Mouse (Mus musculus) common myeloid progenitor, adult 5-6 weeks (primary cell): ENCODE measurements around the gene Tmem86b. TPM values are rescaled to one million over a fixed set of nuclear protein-coding genes. Genes with fewer than 3 reads are reported as not detected.
A peak's percentile ranks its signal among the peaks of the same experiment; 100 is the strongest.

Experiments used
- ATAC-seq: replicated peaks from 2 replicates; pipeline ENCODE4 v1.8.0; 2016; ENCODE audit warnings: low read depth, mild to moderate bottlenecking, moderate TSS enrichment, inconsistent platforms; ENCODE audit not compliant: poor library complexity, severe bottlenecking
- total RNA-seq: library from RNA; stranded (forward); fragments of 200-1000, 187-1606 nt; gene quantifications from 2 replicates; pipeline ENCODE4 v1.2.3, GENCODE M21; 2017

The Tmem86b gene
- total RNA-seq, 1 experiment from 2014 or later: 8.6 TPM

DNA sequence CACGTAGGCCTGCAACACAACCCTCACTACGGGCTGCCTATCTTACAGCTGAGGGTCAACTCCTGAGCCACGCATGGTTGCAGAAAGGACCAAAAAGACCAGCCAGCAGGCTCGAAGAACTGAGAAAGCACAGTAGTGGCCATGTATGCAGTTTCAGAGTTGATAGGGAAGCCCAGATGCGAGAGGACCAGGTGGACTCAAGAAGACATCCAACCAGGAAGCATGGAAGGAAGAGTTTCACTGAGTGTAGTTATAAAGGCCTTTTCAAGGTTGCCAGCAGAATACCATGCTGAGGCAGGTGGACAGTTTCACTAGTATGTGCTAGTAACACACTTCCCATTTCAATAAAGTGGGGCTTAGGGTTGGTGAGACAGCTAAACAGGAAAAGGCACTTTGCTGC, 21.5 kb upstream of the Tmem86b start:
- ATAC-seq: no peak

DNA sequence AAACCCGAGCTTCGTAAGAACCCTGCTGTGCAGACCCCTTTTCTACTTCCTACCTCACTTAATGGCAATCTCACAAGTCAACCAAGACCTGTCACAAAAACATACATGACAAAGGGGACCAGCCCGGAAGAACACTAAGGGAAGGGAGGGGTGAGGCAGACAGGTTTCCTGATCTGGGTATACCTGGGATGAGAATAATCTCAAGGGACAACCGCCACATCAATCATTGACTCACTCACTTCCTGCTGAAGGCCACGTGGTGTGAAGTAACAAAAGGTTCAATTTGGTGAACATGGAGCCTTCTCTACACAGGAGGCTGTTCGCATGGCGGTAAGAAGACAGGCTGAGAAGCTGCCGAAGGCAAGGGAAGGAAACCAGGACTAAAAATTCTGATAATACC, 20.4 kb upstream of the Tmem86b start:
- ATAC-seq: no peak

DNA sequence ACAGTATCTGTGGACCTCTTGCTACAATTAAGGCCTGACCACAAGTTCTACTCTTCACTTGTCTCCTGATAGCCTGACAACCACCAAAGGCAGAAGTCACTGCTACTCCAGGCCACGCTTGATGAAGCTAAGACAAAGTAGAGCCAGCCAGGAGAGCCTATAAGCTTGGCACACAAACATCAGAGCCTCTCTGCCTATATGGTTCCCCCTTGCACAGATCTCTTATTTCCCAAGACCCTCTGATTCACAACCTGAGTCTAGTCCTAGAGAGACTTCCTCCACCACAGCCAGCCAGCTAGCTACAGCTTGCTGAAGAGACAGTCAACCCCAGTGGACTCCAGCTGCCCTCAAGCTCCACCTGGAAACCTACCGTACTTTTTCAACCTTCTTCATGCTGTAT, 16.8 kb upstream of the Tmem86b start:
- ATAC-seq: 0 out of 2 replicates have a peak, but pooled peaks have one; percentile 12

DNA sequence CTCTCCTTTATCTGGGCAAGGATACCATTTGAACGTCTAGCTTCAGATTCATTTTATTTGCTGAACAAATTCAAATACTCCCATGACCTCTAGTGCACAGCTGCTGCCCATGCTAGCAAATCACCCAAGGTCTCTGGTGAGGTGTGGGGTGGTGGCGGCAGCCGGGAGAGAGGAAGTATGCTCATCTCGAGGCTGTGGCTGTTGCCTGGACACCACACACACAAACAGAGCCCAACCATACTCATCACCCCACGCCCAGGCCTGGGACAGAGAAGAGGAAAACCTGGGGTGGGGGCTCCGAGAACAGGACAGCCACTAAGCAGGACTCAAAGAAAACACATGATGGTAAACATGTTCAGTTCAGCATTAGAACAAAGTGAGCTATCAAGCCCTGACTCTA, 16.1 kb upstream of the Tmem86b start:
- peak; percentile 92 for ATAC-seq

DNA sequence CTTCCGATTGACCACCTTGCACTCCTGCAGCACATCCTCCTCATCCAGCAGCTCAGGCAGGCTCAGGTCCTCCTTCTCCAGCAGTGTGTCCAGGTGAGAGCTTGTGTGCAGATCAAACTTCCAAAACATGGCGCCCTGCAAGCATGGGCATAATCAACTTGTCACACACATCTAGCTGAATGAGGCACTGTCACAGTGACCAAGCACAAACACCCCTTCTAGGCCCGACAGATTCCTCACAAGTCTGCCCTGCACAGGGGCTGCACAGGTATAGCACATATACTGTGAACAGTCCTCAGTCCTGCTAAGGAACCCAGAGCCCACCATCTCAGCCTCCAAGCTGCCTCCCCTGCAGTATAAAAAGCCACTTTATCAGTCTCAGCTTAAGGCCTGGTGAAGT, 15.6 kb upstream of the Tmem86b start:
- no peak for ATAC-seq

DNA sequence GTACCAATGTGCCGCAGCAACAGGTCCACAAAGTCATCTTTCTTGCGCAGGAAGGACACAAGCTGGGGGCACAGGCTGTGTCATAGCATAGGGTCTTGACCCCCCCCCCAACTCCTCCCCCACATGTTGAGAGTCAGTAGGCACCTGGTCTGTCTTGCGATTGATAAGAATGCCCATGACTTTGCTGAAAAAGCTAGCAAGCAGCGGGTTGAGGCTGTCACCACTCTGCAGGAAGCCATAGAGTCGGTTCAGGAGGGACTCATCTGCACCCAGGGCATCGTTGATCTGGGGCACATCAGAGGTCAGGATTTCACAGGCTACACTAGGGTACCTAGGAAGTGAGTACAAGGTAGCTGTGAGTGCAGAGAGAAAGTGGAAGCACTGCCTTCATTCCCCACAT, 12.0 kb upstream of the Tmem86b start:
- peak; percentile 29 for ATAC-seq

DNA sequence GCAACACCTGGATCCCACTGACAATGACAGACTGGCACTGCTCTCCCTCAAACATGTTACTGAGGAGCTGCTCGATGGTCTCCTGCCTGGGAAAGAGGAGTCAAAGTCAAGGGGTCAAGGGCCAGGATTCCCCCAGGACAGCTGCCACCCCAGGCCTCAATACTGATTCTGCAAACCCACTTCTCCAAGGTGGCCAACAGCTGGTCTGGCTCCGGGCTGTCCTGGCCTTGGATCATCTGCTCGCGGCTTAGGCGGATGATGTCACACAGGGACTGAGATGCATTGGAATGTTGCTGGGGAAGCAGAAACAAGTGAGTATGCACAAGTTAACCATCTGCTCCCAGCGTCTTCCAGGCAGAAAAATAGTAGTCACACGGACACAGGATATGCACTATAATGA, 10.7 kb upstream of the Tmem86b start:
- ATAC-seq: no peak

DNA sequence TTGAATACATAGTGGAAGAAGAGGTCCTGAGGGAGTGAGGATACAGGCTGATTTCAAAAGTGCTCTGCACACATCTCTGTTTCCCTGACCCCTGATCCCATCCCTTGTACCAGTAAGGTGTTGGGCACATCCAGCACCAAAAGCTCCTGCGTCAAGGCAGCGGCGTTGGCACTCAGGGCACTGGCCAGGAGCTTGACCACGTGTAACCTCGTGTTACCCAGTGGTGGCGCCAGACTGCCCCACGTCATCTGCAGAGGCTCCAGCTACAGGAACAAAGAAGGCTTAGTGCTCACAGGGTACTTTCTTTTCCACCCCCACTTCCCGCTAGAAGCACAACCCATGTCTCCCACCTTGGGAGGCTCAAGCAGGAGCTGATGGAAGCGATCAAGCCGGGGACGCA, 9.9 kb upstream of the Tmem86b start:
- no peak for ATAC-seq

DNA sequence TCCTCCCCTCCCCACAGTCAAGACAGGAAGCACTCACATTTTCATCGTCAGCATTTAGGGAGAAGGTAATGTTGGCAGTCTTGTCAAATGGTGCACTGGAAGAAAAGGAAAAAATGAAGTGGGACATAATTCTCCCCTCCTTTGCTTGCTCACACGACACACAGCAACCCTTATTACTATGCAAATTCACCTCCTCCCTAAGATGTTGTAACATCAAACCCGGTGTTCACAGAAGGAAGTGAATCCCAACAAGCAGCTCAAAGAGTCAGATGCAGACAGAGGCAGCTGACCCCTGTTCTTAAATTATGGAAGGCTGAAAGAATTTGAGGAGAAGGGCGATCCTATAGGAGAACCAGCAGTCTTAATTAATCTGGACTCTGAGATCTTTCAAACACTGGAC, 5.0 kb upstream of the Tmem86b start:
- peak; percentile 22 for ATAC-seq

DNA sequence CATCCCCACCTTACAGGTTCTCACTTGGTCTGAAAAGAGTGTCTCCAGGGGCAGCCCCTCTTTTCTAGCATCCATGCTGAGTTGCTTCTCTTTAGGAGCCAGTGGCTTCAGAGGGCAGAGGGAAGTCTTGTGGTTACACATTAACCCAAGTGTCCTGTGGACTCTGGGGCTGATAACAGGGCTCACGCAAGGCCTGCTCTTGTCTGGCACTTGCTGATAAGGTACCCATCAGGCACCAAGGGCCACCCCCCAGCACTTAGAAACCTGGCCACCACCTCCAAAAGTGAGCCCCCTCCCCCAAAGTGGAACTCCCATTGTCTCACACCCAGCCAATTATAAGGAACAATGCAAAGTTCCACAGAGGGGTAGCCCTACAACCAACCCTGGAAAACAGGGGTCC, 1.0 kb downstream of the Tmem86b start:
- peak; percentile 81 for ATAC-seq

DNA sequence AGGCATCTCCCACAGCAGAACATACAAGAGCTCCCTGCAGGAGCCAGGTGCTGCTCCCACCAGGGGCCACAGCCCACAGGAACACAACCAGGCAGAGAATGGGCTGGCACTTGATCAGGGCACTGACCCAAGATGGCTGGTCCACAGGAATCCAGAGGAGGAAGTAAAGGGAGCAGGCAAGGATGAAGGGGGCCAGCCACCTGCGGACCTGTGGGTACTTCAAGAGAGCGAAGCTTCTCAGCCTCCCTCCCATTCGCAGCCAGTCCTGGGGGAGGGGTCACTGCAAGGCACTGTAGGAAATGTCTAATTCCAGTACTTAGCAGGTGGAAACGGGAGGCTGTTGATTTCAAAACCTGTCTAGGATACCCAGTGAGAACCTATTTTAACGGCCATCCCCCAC, 1.6 kb downstream of the Tmem86b start:
- ATAC-seq: no peak

DNA sequence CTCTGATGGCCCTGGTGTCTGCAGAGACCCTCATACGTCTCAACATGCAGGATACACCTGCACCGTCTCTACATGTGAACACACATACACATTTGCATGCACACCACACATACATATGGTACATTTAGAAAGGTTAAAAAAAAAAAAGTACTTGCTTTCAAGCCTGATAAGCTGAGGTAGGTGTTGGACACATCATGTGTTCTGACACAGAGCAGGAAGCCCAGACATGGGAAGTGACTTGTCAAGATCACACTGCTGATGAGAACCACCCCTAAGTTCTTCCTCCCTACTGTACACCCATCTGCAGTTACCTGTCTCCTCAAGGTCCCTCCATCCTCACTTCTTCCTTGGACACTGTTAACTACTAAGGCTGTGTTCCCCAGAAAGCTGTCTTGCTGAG, 5.3 kb downstream of the Tmem86b start:
- ATAC-seq: no peak

DNA sequence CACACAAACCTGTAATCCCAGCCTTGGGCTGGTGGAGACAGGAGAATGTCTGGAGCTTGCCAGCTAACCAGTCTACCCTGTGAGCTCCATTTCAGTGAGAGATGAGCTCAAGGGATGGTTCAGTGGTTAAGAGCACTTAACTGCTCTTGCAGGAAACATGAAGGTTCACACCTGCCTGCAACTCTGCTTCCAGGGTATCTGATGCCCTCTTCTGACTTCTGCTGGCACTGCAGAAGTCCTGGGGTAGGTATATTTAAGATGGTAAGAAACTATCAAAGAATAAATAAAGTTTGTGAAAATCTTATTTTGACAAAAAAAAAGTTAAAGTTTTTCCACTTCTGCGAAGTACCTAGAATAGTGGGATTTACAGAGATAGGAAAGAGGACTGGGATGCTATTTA, 6.9 kb downstream of the Tmem86b start:
- ATAC-seq: 0 out of 2 replicates have a peak, but pooled peaks have one; percentile 17

DNA sequence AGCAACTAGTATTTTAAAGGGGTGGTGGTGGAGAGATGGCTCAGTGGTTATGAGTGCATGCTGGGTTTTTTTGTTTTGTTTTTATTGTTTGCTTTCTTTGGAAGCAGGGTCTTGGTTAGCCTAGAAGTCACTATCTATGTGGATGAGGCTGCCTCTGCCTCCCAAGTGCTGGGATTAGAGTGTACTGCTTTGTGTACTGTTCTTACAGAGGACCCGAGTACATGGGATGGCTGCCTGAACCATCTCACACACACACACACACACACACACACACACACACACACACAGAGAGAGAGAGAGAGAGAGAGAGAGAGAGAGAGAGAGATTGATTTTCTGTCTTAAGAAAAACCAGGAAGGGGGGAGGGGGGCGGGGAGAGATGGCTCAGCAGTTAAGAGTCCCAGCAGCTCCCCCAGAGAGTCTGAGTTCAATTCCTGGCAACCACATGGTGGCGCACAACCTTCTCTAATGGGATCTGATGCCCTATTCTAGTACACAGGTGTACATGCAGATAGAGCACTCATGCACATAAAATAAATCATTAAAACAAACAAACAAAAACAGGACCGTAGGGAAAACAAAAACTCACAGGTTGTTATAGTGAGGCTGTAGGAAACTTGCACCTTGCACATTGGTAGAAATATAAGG, 7.6 kb downstream of the Tmem86b start:
- ATAC-seq: peak; percentile 52; the same call in 1 of the 2 replicates

DNA sequence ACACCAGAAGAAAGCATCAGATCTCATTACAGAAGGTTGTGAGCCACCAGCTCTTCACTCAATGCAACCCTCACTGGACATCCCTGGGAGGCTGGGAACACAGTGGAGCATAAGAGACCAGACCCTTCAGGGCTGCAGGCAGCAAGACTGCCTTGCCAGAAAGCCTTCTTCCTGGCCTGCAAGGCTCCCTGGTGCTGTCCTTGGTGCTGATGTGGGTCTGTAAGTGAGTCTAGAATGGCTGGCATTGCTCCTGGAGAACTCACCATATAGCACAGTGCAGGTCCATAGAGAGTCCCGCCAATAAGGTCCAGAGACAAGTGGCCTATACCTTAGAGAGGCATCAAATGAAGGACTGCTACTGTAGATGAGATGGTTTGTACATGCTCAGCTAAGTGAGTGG, 11.2 kb downstream of the Tmem86b start:
- ATAC-seq: peak; percentile 87

DNA sequence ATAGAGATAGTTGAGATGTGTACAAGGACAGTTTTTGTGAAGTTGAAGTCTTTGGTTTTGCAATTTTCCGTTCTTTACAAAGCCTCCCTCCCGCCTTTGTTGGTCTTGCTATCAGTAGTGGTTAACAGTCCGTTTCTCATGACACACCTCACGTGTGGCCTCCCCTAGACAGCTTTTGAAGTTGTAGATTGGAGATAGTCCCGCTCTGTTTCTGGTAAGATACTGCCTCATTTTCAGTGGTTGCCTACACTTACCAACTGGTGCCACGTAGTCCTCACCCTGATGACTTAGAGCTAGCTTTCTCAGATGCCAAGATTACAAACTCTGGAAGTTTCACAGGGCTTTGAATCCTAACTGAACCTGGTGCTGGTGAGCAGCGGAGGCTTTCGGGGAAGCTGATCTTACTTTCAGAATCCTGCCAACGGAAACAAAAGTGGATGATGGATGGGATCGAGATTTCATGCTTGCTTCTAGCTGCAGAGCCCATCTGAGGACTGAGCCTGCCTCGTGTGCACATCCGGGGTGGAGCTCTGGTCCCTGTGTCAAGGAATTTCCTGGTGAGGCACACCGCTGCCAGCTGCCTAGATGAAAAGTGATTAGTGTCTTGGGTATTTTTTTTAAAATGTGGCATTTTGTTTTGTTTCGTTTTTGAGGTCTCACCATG, 17.4 kb downstream of the Tmem86b start:
- ATAC-seq: peak; percentile 82

DNA sequence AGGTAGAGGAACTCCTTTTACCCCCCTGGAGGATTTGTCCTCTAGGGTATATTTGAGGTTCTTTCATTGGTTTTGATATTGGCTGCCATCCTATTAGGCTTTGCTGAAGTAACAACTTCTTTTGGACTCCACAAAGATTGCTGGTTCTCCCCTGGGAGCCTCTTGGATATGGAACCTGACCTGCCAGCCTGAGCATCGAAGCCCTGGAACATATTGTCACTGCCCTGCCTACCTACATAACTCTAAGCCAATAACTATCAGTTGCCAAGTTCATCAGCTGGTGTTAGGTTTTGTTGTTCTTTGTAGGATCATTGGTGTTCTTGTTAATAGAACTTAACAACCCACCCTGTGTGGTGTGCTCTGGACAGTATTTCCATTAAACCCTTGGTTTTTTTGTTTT, 18.3 kb downstream of the Tmem86b start:
- ATAC-seq: no peak

DNA sequence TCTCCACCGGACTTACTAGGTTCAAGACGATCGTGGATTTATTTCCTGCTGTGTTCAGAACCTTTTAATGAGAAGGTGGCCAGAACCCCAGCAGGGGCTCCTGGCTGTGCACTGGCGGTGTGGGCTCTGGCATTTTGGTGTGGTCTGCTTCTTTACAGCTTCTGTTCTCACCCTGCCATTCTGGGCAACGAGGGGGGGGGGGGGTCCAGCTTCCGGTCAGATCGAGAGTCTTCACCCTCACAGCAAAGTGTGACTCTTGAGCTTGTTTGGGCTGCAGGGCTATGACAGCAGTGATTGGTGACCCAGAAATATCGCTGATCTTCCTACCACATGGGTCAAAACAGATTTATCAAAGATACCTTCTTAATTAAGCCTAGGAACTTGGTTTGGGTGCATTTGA, 18.8 kb downstream of the Tmem86b start:
- no peak for ATAC-seq

DNA sequence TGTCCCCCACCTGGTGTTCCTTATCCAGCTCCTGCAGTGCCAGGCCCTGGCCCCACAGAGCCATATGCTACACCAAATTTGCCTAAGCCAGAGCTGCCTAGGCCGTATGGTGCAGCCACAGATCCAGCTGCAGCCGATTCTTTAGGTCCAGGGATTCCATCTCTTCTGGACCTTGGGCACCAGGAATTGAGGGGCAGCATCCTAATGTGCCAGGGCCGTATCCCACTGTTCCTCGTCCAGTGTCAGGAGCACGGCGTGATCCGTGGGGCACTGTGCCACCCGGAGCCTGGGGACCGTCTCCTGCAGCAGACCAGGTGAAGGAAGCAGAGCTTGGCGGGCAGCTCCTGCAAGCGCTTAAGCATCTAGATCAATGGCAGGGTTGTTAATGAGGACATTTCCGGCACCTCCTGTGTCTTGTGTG, 19.3 kb downstream of the Tmem86b start:
- ATAC-seq: no peak

DNA sequence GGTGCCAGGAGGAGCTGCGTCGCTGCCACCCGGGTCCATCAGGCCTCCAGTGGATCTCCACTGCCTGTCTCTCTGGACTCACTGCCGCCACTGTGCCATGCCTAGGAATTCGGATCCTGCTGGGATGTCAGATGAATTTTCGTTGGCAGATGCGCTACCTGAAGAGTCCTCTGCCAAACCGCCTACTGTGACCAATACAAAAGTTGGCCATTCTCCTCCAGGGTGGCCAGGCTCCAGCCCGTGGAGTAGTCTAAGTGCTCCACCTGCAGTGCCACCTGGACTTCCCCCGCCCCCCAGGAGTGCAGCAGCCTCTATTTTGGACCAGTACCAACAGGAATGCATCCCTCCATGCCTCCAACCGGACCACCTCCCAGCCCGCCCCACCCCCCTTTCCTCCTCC, 19.7 kb downstream of the Tmem86b start:
- no peak for ATAC-seq

DNA sequence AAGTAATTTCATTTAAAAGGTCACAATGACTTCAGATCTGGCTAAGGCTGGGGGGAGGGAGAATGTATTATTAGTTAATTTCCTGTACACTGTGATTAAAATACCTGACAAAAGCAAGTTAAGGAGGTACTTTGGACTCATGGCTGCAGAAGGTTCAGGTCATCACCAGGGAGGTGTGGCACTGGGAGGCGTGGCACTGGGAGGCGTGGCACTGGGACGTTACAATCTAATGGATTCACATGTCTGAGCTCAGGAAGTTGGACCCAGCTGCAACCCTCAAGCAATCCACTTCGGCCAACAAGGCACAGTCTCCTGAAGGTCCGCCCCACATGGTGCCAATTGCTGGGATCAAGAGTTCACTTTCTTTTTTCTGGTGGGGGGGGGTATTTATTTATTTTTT, 23.2 kb downstream of the Tmem86b start:
- peak; percentile 39; the same call in 1 of the 2 replicates for ATAC-seq

DNA sequence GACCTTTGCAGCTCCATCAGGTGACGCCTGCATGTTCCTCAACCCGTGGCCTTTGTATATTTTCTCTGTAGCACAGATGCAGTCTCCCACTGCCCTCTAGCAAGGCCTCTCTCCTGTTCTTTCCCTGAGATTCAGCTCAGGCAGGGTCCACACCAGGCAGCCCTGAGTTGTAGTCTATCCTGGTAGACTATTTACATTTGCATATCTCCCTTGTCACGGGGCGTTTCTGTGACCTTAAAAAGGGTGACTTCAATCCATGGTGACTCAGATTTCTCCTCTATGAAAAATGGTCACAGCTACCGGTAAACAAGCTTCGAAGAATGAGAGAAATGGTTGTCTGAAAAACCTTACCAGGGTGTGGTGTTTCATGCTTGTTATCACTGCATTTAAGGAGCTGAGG, 27.3 kb downstream of the Tmem86b start, which contains the start of gene Ptprh:
TSS of gene Ptprh (minus strand) at position 169 of the 400 bp plus-strand sequence.
- ATAC-seq: no peak
